Mouse (Mus musculus) T-cell, adult 66 days (primary cell): ENCODE measurements around the gene Mdga2. TPM values are rescaled to one million over a fixed set of nuclear protein-coding genes. Genes with fewer than 3 reads are reported as not detected.

Source experiments
- total RNA-seq, 2 experiments: library from RNA; stranded (reverse); gene quantifications; 3 replicates in 1 of 2; 4 replicates in 1 of 2; pipeline ENCODE4 v1.2.4; 2023

Gene Mdga2
- under 1 TPM; 0.32 to 0.33 TPM for total RNA-seq

DNA sequence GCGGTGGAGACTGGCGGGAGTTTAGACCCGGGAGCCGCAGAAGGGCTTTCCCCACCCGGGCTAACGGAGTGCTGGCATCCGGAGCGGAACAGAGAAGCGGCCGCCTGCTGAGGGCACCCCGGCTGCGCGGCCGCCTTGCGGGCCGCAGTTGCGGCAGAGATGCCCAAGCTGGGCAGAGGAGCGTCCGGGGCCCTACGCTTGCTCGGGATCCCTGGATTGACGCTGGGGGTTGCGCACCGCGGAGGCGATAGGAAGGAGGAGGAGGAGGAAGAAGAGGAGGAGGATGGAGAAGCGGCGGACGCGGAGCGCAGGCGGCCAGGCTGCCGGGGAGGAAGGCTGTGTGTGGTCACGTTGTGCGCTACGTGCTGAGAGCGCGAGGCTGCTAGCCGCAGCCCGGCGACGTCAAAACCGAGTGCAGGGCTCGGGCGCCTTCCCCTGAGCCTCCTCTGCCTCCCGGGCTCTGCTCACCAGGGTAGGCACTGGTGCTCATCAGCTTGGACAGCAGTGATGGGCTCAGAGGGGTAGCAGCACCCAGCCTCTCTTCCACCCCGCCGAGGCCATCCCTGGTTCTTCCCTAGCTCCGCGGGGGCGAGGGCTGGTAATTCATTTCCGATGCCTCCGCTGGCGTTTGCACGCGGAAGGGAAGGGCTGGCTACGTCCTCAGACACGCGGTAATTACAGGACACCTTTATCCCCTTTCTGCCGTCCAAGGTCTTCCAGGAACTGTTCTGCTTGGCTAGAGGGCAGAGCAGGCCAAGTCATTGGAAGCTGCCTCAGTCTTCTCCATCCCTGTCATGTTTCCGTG is at the start of gene Mdga2:
TSS of gene Mdga2 (minus strand) at position 329 of the 805 bp plus-strand sequence.

